Mouse (Mus musculus): ENCODE measurements around the gene C1qtnf9. TPM values are rescaled to one million over a fixed set of nuclear protein-coding genes. Genes with fewer than 3 reads are reported as not detected.
A peak's percentile ranks its signal among the peaks of the same experiment; 100 is the strongest.

Gene C1qtnf9
- polyA plus RNA-seq, 1 experiment from 2014 or later: not detected

GRCm38 (mm10) chr14:60735848-60736547, 31.9 kb upstream of the C1qtnf9 start:
- H3K27ac ChIP-seq (ENCODE audit: low read depth, low read length): no peak overlapping the region
- WGBS: 59% methylated on average over 13 of the region's 13 CpGs
- H3K9me3 ChIP-seq (ENCODE audit: control insufficient read depth, low read length): no peaks in the 10 kb centered on the region
- no peaks in the 10 kb centered on the region for H3K36me3 ChIP-seq (ENCODE audit: control insufficient read depth, insufficient read depth, low read length)
- H3K4me3 ChIP-seq (ENCODE audit: low read depth, low read length): no peak overlapping the region
- H3K4me1 ChIP-seq (ENCODE audit: control insufficient read depth, insufficient read depth, low read length): peaks cover 19% of the 10 kb centered on the region; the same call in 1 of the 2 replicates
- no peak overlapping the region for H3K4me2 ChIP-seq (ENCODE audit: low read depth)
- DNase-seq (ENCODE audit: low spot score) (no peak), ATAC-seq (ENCODE audit: insufficient read depth, low FRiP score, low TSS enrichment) (no peak)
- no peaks in the 10 kb centered on the region for H3K27me3 ChIP-seq (ENCODE audit: control insufficient read depth, insufficient read depth, low read length)
- H3K9ac ChIP-seq (ENCODE audit: low read length): peak overlapping the region; percentile 12; the same call in 1 of the 2 replicates

DNA sequence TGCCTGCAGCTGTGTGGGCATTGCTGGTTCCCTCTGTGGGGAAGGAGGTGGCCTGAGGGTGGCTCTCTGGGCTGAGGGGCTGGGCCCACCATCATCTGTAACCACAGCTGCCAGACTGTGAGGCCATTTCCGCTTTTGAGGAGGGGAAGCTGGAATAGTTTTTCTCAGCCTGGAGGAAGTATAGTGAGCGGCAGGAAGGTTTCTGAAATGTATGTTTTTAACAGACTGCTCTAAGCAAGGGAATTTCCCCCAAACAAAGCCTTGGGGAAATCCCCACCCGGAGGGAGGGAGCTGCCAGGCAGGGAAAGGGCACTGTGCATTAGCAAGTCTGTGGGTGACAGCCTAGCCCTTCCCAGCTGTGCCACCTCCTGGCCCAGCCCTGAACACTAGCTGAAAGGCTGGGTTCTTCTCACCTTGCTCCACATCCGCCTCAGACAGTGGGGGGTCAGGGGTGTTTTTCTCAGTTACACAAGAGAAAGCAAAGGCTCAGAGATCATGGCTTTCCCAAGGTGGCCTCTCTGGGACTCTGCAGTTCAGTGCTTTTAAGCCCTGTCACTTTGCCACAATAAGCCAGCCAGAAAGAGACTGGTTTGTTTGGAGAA, 31.2 kb upstream of the C1qtnf9 start:
- peak overlapping the region; percentile 12; the same call in 1 of the 2 replicates for H3K9ac ChIP-seq (ENCODE audit: low read length)
- H3K27ac ChIP-seq (ENCODE audit: low read depth, low read length): peak overlapping the region; percentile 15
- H3K4me1 ChIP-seq (ENCODE audit: control insufficient read depth, insufficient read depth, low read length): peaks cover 19% of the 10 kb centered on the region; the same call in 1 of the 2 replicates
- DNase-seq (ENCODE audit: low spot score): peak; percentile 44
- H3K27me3 ChIP-seq (ENCODE audit: control insufficient read depth, insufficient read depth, low read length): no peaks in the 10 kb centered on the region
- H3K4me3 ChIP-seq (ENCODE audit: low read depth, low read length): no peak overlapping the region
- 14% methylated on average over 4 of the region's 4 CpGs for WGBS
- no peak for ATAC-seq (ENCODE audit: insufficient read depth, low FRiP score, low TSS enrichment)
- H3K9me3 ChIP-seq (ENCODE audit: control insufficient read depth, low read length): no peaks in the 10 kb centered on the region
- no peaks in the 10 kb centered on the region for H3K36me3 ChIP-seq (ENCODE audit: control insufficient read depth, insufficient read depth, low read length)
- H3K4me2 ChIP-seq (ENCODE audit: low read depth): no peak overlapping the region

DNA sequence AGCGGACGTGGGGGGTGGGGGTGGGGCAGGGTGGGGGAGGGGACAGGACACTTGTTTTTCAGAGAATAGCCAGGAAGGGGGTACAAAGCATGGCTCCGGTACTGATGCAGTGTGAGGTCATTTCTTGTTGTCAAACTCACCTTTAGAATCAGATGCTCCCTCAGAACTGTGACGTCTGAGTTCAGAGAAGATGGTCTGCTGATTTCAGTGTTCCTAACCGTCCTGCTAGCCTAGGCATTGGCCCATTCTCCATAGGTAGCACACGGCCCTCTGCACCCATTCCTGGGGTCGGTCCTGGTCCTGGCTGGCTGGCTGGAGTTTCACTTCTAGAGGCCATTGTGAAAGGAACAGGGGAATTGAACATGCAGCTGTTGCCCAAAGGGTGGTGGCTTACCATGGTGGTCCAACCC, 30.7 kb upstream of the C1qtnf9 start:
- H3K4me1 ChIP-seq (ENCODE audit: control insufficient read depth, insufficient read depth, low read length): peaks cover 19% of the 10 kb centered on the region; the same call in 1 of the 2 replicates
- no peaks in the 10 kb centered on the region for H3K9me3 ChIP-seq (ENCODE audit: control insufficient read depth, low read length)
- no peaks in the 10 kb centered on the region for H3K36me3 ChIP-seq (ENCODE audit: control insufficient read depth, insufficient read depth, low read length)
- no peaks in the 10 kb centered on the region for H3K27me3 ChIP-seq (ENCODE audit: control insufficient read depth, insufficient read depth, low read length)
- no peak overlapping the region for H3K9ac ChIP-seq (ENCODE audit: low read length)
- DNase-seq (ENCODE audit: low spot score) (no peak), ATAC-seq (ENCODE audit: insufficient read depth, low FRiP score, low TSS enrichment) (no peak)
- no peak overlapping the region for H3K4me2 ChIP-seq (ENCODE audit: low read depth)
- peak overlapping the region; percentile 15 for H3K27ac ChIP-seq (ENCODE audit: low read depth, low read length)
- WGBS: 19% methylated on average over 7 of the region's 7 CpGs
- no peak overlapping the region for H3K4me3 ChIP-seq (ENCODE audit: low read depth, low read length)

DNA sequence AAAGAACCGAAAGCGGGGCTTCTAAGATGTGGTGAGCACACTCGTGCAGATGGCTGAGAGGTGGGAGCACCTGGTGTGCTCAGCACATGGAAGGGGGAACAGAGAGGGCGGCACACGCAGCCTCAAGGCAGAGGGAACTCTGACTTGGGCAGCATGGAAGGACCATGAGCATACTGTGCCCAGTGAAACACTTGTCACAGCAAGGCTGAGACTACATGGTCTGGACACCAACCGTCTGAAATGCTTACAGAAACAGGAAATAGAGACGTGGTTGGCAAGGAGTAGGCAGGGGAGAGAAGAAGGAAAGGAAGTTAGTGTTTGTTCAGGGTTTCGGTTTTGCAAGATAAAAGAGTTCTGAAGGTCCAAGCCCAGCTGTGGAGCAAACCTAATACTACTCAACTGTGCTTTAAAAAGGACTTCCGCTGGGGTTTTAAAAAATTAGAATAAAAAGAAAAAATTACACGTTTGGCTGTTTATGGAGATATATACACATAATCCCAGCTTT, 29.4 kb upstream of the C1qtnf9 start:
- 68% methylated on average over 10 of the region's 10 CpGs for WGBS
- DNase-seq (ENCODE audit: low spot score) (no peak), ATAC-seq (ENCODE audit: insufficient read depth, low FRiP score, low TSS enrichment) (no peak)
- Histone ChIP-seq H3K4me1 (ENCODE audit: control insufficient read depth, insufficient read depth, low read length) (peaks cover 15% of the 10 kb centered on the region; the same call in 1 of the 2 replicates), H3K9ac (ENCODE audit: low read length) (no peak overlapping the region), H3K36me3 (ENCODE audit: control insufficient read depth, insufficient read depth, low read length) (no peaks in the 10 kb centered on the region; the same call in 1 of the 2 replicates), H3K4me3 (ENCODE audit: low read depth, low read length) (no peak overlapping the region), H3K27ac (ENCODE audit: low read depth, low read length) (no peak overlapping the region), H3K9me3 (ENCODE audit: control insufficient read depth, low read length) (no peaks in the 10 kb centered on the region), H3K27me3 (ENCODE audit: control insufficient read depth, insufficient read depth, low read length) (no peaks in the 10 kb centered on the region), H3K4me2 (ENCODE audit: low read depth) (no peak overlapping the region)

DNA sequence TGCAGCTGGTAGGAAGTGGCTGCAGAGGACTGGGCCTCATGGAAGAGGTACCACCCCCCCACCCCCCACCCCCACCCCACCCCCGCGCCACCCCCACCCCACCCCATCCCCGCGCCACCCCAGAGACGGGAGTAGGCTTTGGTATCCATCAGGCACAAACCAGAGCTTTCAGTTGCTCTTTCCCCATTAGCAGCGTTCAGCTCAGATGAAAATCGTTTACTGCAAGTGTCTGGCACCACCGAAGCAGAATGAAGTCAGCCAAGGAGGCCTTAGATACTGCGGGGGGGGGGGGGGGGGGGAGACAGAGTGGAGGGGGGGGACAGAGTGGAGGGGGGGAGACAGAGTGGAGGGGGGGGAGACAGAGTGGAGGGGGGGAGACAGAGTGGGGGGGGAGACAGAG, 28.8 kb upstream of the C1qtnf9 start:
- Histone ChIP-seq H3K27me3 (ENCODE audit: control insufficient read depth, insufficient read depth, low read length) (no peaks in the 10 kb centered on the region), H3K4me1 (ENCODE audit: control insufficient read depth, insufficient read depth, low read length) (peaks cover 15% of the 10 kb centered on the region; the same call in 1 of the 2 replicates), H3K27ac (ENCODE audit: low read depth, low read length) (no peak overlapping the region), H3K4me2 (ENCODE audit: low read depth) (no peak overlapping the region), H3K9me3 (ENCODE audit: control insufficient read depth, low read length) (no peaks in the 10 kb centered on the region), H3K36me3 (ENCODE audit: control insufficient read depth, insufficient read depth, low read length) (no peaks in the 10 kb centered on the region; the same call in 1 of the 2 replicates), H3K4me3 (ENCODE audit: low read depth, low read length) (no peak overlapping the region), H3K9ac (ENCODE audit: low read length) (no peak overlapping the region)
- no CpG with 5 or more reads among the region's 9 CpGs for WGBS
- no peak for ATAC-seq (ENCODE audit: insufficient read depth, low FRiP score, low TSS enrichment)
- no peak for DNase-seq (ENCODE audit: low spot score)

DNA sequence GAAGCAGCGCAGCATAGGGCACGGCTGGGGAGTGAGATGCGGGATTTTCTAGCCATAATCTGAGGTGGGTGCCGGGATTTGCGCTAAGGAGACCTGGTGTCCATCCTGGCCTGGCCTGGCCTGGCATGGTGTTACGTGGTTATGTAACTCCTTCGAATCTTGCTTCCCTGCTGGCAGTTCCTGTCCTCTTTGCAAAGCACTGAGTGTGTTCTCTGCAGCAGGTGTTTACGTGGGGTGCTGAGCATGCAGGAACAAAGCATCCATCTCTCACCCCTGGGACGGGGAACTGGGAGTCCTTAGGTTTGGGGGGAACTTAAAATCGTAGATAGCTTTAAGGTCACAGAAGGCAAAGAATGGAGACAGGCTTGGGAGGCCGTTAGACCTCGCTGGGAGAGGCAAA, 28.3 kb upstream of the C1qtnf9 start:
- Histone ChIP-seq H3K36me3 (ENCODE audit: control insufficient read depth, insufficient read depth, low read length) (no peaks in the 10 kb centered on the region; the same call in 1 of the 2 replicates), H3K4me2 (ENCODE audit: low read depth) (no peak overlapping the region), H3K9ac (ENCODE audit: low read length) (no peak overlapping the region), H3K4me3 (ENCODE audit: low read depth, low read length) (no peak overlapping the region), H3K27me3 (ENCODE audit: control insufficient read depth, insufficient read depth, low read length) (no peaks in the 10 kb centered on the region), H3K4me1 (ENCODE audit: control insufficient read depth, insufficient read depth, low read length) (peaks cover 15% of the 10 kb centered on the region; the same call in 1 of the 2 replicates), H3K27ac (ENCODE audit: low read depth, low read length) (no peak overlapping the region), H3K9me3 (ENCODE audit: control insufficient read depth, low read length) (no peaks in the 10 kb centered on the region)
- DNase-seq (ENCODE audit: low spot score): no peak
- WGBS: 73% methylated on average over 12 of the region's 12 CpGs
- ATAC-seq (ENCODE audit: insufficient read depth, low FRiP score, low TSS enrichment): no peak

- Histone ChIP-seq H3K9ac (ENCODE audit: low read length) (no peak overlapping the region), H3K27ac (ENCODE audit: low read depth, low read length) (no peak overlapping the region), H3K9me3 (ENCODE audit: control insufficient read depth, low read length) (no peaks in the 10 kb centered on the region), H3K36me3 (ENCODE audit: control insufficient read depth, insufficient read depth, low read length) (no peaks in the 10 kb centered on the region; the same call in 1 of the 2 replicates), H3K4me1 (ENCODE audit: control insufficient read depth, insufficient read depth, low read length) (peaks cover 15% of the 10 kb centered on the region; the same call in 1 of the 2 replicates), H3K4me2 (ENCODE audit: low read depth) (no peak overlapping the region), H3K4me3 (ENCODE audit: low read depth, low read length) (no peak overlapping the region), H3K27me3 (ENCODE audit: control insufficient read depth, insufficient read depth, low read length) (no peaks in the 10 kb centered on the region)
- DNase-seq (ENCODE audit: low spot score) (no peak), ATAC-seq (ENCODE audit: insufficient read depth, low FRiP score, low TSS enrichment) (no peak)
- 83% methylated on average over 5 of the region's 5 CpGs for WGBS
Measured at GRCm38 (mm10) chr14:60740507-60740906, 27.4 kb upstream of the C1qtnf9 start.

DNA sequence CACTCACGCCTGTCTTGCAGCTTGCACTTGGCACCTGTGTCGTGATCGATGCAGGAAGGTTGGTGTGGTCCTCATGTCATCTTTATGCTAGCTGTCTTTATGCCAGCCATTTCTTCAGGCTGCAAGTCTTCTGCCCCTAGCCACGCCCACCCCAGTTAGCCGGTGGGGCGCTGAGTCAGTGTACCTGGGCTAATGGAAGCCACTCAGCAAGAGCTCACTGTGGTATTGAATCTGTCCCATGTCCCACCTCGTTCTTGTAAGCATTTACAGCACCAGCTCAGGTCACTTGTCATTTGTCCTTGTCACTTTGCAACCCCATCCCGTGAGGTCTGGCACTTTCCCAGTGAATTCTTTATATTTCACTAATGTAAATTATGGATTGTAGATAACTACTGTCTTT, 26.9 kb upstream of the C1qtnf9 start:
- Histone ChIP-seq H3K4me3 (ENCODE audit: low read depth, low read length) (no peak overlapping the region), H3K9me3 (ENCODE audit: control insufficient read depth, low read length) (no peaks in the 10 kb centered on the region), H3K4me2 (ENCODE audit: low read depth) (no peak overlapping the region), H3K27ac (ENCODE audit: low read depth, low read length) (no peak overlapping the region), H3K27me3 (ENCODE audit: control insufficient read depth, insufficient read depth, low read length) (no peaks in the 10 kb centered on the region), H3K36me3 (ENCODE audit: control insufficient read depth, insufficient read depth, low read length) (no peaks in the 10 kb centered on the region; the same call in 1 of the 2 replicates), H3K4me1 (ENCODE audit: control insufficient read depth, insufficient read depth, low read length) (peaks cover 15% of the 10 kb centered on the region; the same call in 1 of the 2 replicates), H3K9ac (ENCODE audit: low read length) (no peak overlapping the region)
- ATAC-seq (ENCODE audit: insufficient read depth, low FRiP score, low TSS enrichment) (no peak), DNase-seq (ENCODE audit: low spot score) (no peak)
- WGBS: 75% methylated on average over 8 of the region's 8 CpGs
